Mouse (Mus musculus) fibroblast of lung, adult 2 months (primary cell): ENCODE results near the gene 5330417C22Rik.

Experiments used
- DNase-seq: peaks from one replicate; pipeline ENCODE4 v3.0.0-alpha.2; 2011; ENCODE audit warnings: low read depth

5330417C22Rik gene

GRCm38 (mm10) chr3:108411026-108411753 is 125.1 kb downstream of the 5330417C22Rik start:
- DNase-seq = no peak

- DNase-seq = no peak
These were observed 126.0 kb downstream of the 5330417C22Rik start for GRCm38 (mm10) chr3:108410359-108410714.

- no peak for DNase-seq
These were observed 126.5 kb downstream of the 5330417C22Rik start for GRCm38 (mm10) chr3:108409656-108410358.

GRCm38 (mm10) chr3:108408517-108409008 is 127.8 kb downstream of the 5330417C22Rik start:
- DNase-seq = no peak

- DNase-seq = no peak
These were observed 129.9 kb downstream of the 5330417C22Rik start for GRCm38 (mm10) chr3:108406306-108406885.
